Mouse (Mus musculus): ENCODE data around the gene Bicc1.

- TF ChIP-seq POLR2A (IDR thresholded peaks at IDR 0.05; ENCODE audit: insufficient read depth, low read length): no peak
- TF ChIP-seq EP300 (IDR thresholded peaks at IDR 0.05; ENCODE audit: insufficient read depth, low read depth, low read length): no peak
- TF ChIP-seq CTCF (IDR thresholded peaks at IDR 0.05; ENCODE audit: low read depth, low read length): no peak
Measured at GRCm38 (mm10) chr10:71019836-71020235, 139.7 kb downstream of the Bicc1 start.
